Mouse (Mus musculus) cerebellum, postnatal 36 days (tissue): Measurements from ENCODE around the gene Cdyl2.

Experiments used
- DNase-seq, 2 experiments: peaks; one replicate each; pipeline ENCODE4 v3.0.0; 2021 to 2022; ENCODE audit warnings: mixed read lengths in 2 of 2

Gene Cdyl2

DNA sequence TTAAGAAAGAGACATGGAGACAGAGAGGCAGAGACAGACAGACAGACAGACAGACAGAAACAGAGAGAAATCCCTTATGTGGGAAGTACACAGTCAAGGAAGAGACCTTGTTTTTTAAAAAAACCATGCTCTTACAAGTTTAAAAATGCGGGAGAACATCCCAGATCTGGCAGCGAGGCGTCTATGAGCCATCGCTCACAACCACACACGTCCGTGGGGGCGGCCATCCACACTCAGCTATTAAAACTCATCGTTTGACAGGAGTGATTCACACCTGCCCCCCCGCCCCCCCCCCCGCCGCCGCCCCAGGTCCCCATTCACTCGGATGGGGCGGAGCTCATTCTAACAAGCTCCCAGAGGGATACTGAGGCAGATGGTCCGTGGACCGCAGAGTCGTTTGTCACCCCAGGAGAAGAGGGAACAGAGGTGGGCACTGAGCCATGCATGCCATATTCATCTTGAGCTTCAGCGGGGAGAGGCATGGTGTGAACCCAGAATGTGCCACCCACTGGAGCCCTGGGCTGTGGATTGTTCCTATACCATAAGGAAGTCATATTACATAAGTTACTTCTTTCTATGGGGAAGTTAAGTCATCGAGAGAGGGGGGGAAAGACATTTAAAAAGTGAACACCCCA lies 113.0 kb downstream of the Cdyl2 start:
- no peak for DNase-seq

DNA sequence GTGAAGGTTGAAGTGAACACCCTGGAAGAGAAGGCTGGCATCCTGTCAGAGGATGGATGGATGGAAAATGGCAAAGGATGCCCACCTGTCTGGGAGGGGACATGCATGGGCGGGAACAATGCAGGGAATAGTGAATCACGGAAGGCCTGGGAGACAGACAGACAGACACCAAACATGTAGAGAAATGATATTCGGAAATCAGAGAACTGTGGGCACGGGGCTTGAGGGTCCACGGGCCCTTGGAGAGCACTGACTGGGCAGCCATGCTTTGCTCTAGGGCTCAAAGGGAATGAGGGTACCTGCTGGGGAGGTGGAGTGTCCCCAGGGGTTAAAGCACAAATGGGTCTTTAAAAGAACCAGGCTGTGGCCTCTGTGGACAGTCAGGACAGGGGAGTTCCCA lies 113.6 kb downstream of the Cdyl2 start:
- no peak for DNase-seq

DNA sequence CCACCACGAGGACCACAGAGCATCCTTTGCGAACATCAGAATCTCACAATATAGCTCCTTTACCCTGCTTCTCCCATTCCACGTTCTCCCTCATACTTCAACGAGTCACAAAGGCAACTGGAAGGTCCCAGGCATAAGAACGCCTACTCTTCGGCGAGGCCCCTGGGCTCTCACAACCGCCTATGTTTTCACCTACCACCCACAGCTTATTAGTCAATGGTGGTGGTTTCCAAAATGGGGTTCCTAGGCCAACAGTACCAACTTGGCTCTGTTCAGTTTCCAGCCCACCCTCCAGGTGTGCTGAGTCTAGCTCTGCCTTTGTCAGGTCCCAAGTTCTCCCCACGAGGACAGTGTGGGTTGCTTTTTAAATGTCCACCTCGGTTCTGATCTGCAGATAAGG lies 114.0 kb downstream of the Cdyl2 start:
- DNase-seq, result no peak

DNA sequence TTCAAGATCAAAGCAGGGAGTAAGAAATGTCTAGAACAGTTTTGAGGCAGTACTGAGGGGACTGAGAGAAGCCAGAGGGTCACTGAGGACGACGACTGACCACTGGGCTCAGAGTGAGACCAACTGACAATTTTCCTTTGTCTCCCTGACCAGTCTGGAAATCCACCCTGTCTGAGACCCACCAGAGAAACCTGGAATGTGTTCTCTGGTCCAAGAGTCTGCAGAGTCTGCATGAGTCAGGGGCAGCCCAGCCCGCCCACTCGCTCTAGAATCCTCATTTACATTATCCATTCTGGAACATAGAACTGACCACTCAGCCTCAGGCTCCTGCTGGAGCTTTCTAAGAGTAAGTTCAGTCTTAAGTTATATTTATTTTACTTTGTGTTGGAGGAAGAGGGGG lies 114.9 kb downstream of the Cdyl2 start:
- DNase-seq, result no peak

DNA sequence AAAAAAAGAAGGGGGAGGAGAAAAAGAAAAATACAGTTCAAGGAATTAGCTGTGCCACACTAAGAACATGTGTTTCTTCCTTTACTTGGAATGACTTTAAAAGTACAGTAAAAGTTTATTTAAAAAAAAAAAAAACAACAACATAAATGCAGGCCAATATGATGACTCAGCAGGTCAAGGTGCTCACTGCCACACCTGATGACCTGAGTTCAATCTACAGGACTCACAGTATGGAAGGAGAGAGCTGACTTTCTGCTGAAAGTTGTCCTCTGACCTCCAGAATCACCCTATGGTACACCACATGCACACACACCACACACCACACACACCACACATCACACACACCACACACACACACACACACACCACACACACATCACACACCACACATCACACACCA lies 116.4 kb downstream of the Cdyl2 start:
- DNase-seq, result no peak

DNA sequence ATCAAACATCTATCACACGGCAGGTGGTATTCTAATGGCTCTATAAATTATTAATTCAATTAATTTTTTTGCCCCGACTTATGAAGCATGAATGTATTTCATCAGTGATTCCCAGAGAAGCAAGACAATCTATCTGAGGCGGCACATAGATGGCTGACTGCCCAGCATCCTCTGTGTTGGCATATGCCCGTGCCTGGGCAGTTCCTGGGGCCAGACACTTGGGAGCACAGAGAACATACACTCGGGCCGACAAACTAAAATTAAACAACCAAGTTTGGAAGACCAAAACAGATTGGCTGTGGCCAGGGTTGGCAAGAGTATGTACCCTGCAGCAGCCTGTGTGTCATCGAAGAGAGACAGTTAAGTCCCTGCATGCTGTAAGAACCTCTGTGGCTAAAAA lies 117.9 kb downstream of the Cdyl2 start:
- peak; percentile 89 to 93 for DNase-seq

DNA sequence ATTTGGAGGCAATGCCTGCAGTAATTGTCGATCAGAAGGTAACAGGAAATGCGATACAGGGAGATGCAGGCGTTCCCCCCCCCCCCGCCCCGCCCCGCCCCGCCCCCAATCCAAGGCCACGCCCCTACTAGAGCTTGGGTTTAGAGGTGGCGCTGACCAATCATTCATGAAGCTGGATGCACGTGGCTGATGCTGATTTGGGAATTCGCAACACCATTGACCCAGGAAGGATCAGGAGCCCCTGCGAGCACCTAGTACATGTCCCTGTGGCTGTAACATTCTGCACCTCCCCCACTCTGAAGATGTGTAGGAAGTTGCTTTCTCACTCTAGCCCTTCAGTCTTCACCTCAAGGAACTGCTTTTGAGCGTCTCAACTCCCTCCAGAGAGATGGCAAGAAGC lies 126.6 kb downstream of the Cdyl2 start:
- no peak for DNase-seq

DNA sequence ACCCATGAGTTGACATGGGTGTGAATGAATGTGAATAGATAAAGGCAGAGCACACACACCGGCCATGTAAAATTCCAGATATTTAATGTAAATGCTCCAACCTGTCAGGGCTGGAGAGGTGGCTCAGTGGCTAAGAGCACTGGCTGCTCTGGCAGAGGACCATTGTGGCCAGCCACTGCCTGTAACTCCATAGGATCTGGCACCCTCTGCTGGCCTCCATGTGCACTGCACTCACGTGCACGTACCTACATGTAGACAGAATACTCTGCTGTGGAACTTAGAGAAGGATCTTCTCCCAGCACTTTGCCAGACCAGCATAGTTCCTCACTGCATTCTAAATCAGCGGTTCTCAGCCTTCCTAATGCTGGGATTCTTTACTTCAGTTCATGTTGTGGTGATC lies 130.0 kb downstream of the Cdyl2 start:
- no peak for DNase-seq

DNA sequence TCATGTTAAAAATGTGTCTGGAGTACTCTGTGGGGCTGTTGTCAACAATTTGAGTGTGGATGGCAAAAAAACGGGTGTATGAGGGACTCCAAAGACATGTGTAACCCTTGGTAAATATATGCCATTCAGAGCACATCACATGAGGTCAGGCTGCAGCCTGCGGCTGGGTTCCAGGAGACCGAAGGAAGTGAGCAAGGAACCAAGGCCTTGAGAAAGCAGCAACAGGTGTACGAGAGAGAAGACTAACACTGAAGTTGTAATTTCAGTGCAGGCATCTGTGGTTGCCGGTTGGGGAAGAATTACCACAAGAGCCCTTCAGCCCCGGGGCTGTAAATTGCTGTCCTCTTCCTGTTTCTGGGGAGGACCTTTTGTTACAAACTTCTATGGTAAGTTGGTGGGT lies 133.1 kb downstream of the Cdyl2 start:
- DNase-seq, result no peak

DNA sequence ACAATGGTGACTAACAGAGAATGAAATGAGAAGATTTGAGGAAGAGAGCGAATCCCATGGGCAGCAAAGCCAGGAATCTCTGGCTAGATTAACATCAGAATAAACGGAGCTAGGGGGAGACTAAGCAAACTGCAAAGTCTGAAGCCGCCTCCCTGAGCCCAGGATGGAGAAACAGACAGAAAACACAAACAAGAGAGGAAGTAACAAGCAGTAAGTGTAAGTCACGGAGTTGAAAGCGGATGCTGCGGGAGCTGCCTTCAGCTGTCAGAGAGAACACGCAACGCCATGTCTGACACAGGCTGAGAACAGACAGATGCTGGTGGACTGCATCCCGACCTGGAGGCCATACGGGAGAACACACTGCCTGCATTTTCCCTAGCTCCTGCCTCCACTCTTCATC lies 141.6 kb downstream of the Cdyl2 start:
- DNase-seq, result no peak

DNA sequence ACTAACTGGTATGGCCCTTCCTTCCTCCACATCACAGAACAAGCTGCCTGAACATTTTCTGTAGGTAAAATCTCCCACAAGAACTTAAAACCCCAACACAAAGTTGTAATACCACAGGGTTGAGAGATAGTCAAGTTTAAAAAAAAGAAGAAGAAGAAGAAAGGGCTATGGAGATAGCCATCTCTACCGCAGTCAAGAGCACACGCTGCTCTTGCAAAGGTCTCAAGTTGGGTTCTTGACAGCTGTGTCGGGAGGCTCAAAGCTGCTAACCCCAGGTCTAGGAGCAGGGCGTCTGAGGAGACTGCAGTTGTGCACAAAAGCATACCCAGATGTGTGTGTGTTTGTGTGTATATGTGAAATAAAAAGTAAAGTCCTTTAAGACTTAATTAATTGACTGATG lies 142.2 kb downstream of the Cdyl2 start:
- DNase-seq, result no peak

DNA sequence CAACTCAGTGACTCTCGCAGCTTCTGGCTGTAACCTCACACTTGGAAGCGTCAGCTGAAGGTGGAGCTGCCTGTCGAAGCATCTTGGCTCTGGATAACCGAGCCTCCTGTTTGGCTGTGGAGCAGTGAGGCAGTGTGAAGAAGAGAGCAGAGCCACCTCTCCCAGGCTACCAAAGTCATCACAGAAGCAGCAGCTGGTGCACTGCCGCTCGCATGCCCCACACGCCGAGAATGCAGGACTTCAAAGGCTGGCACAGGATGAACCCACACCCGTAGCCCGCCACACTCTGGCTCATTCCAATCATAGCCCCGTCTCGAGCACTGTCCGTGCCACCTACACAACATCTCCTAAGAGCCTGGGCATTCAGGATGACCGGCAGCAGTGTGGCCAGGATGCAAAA lies 142.7 kb downstream of the Cdyl2 start:
- DNase-seq, result peak; percentile 20 to 29

DNA sequence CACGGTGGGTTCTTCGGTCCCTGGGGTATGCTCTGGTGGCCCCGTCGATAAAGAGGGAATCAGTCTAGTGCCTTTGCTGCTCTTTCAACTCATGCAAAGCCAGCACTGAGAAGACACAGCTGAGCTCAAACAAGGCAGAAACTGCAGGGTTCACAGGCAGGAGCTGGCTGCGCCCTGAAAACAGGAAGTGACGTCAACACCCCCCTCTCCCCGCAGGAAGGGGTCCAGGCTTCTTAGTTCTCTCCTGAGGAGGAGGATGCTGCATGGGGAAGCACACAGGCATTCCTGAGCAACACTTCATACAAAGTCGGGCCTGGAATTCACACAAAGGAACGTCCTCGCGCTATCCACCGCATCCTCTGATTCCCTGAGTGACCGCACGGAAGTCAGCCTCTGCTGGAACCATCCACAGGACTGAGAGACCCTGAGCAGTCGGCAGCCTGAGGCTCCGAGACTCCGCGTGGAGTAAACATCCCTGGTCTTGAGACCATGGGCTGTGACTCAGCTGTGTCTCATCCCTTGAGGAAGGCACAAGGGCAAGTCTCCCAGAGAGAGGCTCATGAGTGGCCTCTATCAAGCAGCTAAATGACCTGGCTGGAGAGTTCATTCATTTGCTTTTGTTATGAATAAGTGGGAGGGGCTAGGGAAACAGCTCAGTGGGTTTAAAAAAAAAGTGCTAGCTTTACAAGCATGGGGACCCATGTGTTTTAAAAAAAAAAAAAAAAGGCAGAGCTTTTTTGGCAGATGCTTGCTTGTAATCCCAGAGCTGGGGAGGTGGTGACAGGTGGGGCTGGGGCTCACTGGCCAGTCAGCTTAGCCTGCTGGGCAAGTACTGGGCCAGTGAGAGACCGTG lies 144.9 kb downstream of the Cdyl2 start:
- DNase-seq, result no peak

DNA sequence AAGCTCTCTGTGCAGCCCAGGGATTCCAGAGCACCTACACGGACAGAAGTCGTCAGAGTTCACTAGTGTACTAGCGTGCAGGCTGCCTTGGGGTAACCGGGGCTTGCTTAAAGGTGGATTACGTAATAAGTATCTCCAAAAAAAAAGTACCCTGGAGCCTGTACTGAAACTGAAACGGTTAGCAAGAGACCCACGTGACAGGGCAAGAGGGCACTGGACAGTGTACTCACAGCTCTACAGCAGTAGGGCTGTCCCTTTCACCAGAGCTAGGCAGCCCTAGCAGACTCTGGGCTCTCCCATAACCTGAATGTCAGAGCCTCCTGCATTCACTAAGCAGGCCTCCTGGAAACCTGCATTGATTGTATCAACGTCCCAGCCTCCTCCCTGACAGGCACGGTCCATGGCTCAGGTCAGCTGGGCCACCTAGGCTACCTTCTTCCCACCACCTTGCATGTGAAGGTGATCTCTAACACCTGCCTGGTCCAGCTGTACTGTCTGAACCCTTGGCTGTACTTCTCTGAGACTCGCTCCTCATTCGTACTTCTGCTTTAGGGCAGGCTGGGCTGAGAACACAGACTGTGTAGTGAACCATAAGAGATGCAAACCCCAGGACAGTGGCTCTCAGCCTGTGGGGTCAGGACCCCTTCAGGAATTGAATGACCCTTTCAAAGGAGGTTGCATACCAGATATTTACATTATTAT lies 151.3 kb downstream of the Cdyl2 start:
- no peak for DNase-seq

DNA sequence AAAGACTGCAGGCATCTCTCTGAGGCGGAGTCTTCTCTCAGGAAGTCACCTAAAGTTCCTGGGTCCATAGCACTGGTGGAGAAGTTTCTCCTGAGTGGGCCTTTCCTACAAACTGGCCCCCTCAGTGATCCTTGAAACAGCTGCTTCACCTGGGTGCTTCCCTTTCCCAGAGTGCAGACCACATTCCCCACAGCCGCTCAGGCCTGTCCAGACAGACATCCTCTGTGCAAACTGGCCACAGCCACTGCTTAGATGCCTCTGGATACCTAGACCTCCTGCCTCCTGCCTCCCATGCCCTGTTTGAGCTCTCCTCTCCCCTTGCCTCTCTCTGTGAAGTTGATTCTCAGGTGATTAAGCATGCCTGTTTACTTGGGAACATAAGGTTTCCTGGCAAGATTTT lies 156.1 kb downstream of the Cdyl2 start:
- no peak for DNase-seq

DNA sequence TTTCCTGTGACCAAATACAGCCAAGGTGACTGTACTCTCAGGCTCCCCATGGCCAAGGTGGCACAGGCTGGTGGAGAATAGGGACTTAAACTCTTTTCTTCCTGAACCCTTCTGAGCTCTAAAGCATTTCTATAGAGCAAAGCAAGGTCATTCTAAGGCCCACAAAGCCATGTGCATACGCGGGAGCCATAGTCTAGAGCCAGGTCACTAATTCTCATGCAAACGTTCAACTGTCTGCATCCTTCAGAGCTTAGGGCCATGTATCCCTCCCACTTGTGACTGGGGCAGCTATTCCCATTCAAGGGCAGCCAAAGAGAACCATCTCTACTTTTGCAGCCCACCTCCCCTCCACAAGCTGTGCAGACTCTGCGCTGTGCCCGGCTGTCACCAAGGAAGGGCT lies 159.7 kb downstream of the Cdyl2 start:
- no peak for DNase-seq

DNA sequence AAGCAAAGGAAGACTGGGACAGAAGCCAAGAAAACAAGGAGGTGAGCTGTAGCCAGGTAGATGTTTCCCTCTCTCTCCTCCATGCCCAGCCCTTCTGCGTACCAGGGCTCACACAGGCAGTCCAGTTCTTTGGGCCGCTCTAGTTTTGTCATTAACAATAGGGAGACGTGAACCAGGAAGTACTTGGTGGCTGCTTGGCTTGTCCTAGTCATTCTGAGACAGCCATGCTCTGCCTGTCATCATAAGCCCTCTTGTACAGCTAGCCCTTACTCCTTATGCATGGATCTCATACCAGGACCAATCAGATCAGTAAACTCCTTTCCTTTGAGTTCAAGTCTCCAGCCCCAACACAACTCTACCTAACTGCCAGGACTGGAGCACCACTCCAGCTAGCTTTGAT lies 180.0 kb downstream of the Cdyl2 start:
- no peak for DNase-seq

DNA sequence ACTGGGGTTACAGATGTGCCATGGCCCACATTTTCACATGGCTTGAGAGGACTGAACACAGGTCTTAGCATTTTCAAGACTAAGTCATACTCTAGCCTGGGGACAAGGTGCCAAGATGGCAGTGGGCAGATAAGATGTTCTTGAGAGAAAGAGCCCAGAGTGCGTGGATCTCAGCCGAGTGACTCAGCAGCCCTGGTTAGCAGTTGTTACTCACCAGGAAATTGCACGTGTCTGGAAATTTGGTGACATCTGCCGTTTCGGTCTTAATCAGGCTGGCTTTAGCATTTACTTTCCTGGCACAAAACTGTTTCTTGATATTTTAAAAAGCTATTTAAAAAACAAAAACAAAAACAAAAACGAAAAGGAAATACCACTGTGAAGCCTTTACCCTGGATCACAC lies 180.5 kb downstream of the Cdyl2 start:
- peak; percentile 19 to 31 for DNase-seq

DNA sequence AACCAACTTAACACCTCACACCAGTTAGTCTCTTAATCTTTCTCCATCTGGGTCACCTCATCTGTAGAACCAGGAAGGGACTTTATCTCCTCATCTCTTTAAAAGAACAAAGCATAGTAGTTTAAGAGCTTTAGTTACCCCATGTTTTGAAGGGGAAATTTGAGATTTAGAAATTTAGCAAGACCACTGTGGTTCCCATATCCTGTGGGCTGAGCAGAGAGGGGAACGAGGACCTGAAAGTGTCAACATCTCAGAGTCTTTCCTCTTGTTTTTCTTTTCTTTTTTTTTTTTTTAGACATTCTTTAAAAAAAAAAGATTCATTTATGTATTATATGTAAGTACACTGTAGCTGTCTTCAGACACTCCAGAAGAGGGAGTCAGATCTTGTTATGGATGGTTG lies 189.4 kb downstream of the Cdyl2 start:
- DNase-seq, result no peak

DNA sequence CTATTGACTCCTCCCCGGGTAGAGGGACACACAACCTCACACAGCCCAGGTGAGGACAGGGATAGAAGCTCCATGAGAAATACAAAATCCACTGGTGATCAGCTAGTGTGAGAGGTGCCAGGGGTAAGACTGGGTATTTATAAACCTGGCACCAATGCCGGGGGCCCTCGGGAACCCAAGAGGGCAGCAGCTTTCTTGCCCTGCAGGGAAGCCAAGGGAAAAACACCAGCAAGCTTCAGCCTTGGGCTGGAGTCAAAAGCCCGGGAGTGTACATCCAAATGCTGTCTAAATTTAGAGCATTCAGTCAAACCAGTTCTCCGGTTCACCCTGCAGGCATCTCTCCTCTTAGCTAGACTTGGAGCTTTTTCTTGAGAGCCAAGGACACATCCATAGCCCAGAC lies 189.9 kb downstream of the Cdyl2 start:
- peak; percentile 83 to 84 for DNase-seq

DNA sequence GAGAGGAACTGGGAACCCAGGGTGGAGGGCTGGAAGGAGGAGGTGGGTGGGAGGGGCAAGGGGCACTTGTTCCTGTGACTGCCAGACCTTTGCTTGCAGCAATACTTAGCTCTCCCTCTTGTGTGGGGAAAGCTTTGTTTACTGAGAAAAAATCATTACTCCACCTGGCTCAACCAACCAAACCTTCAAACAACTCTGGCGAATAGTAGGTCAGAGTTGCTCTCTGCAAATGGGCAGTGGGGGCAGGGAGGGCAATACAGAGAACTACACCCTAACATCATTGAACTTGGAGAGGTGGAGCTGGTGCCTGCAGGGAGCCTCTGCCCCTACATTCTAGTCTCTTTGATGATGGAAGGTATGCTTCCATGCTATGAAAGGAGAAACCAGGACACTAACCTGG lies 192.7 kb downstream of the Cdyl2 start:
- no peak for DNase-seq

DNA sequence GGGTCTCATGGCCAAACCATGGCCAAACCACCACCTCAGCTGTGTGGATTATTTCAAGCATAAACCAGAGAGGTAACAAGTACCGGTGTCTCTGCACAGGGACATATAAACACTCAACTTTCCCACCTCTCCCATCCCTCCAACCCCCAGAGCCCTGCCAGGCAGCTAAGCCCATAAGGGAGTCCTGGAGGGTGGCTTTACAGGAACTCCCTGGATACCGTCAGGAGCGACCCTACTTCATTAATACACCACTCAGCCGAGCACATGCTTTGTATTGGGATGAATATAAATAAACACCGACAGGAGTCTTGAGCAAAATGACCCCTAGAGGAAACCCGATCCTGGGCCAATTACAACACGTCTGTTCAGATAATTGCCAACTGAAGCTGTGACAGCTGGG lies 194.0 kb downstream of the Cdyl2 start:
- no peak for DNase-seq

DNA sequence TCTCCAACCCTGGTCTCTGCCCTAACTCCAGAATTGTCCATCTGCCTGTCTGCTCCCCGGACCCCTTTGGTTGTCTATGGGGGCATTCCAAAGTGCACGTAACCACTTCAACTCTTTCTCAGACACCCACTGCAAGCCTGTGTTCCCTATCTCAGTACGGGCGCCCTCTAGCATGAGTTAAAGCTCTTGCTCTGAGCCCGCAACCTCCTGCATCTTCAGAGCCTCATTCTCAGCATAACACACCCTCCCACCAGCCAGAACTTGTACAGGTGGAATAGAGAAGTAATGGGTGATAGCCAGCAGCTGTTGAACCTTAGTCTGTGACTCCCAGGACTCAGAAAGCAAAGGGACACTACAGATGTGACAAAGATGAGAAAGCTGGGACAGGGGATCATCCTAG lies 196.0 kb downstream of the Cdyl2 start:
- DNase-seq, result no peak

DNA sequence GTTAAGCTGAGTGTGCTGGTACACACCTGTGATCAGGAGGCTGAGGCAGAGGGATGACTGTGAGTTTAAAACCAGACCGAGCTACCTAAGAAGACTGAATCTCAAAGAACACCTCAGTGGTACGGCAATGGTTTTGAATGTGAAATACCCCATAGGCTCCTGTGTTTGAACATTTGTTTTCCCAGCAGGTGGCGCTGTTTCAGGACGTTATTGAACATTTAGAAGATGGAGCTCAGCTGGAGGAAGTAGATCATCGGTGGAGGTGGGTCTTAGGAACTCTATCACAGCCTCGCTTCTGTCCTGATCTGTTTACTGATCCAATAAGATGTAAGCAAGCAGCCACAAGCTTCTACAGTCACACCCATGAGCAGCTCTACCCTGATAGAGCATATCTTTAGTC lies 199.7 kb downstream of the Cdyl2 start:
- no peak for DNase-seq
